Mouse (Mus musculus): ENCODE measurements around the gene Klra3. TPM values are rescaled to one million over a fixed set of nuclear protein-coding genes. Genes with fewer than 3 reads are reported as not detected.
A peak's percentile ranks its signal among the peaks of the same experiment; 100 is the strongest.
"Not testable (repeated sequence)": the region's sequence is repeated elsewhere in the genome, so short reads cannot be mapped to it uniquely, and the experiment has no call there.

The Klra3 gene
- total RNA-seq (2014; fragmentation: Nextera tagmentation), result not detected in 2 replicates
- 2.5 TPM in 1 of 2 replicates, not detected in the other for total RNA-seq (2017)

DNA sequence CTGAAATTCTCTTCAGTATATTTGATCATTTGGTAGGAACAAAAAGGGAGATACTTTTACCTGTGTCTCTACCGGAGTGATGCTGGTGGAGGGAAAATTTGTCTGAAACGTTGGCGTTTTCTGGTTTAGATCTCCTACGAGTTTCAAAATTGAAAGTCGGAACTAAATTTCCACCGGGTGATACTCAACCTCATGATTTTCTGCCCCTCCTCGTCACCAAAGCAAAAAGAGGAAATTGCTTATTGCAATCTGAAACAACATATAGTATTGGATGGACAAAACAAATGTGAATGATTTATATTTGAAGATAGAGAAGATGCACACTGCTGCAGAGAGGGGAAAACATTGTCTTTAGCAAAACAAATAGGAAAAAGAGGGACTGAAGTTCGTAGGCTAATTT lies at the start of gene Klra3:
Gene Klra3, minus strand, starts transcription at position 164 of the 400 bp plus-strand sequence.
- no peak for ATAC-seq (replicated peaks; ENCODE audit: low FRiP score, low TSS enrichment, poor library complexity, severe bottlenecking)

DNA sequence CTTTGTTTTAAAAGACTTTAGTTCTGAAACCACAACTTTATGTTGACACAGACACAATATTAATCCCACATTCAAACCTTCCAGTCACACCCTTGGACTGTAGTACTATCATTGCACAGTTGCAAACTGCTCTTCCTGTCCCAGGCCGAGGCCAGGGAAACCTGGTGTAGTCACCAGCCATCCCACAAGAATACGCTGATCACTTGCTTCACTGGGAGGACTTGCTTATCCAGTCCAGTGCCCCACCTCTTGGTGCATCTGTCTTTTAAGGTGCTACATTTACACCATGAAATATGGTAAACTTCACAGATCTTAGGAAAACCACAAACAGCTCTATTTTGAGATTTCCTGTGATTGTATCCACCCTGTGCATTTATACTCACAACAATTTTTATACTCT lies 49.4 kb upstream of the Klra3 start, which contains the start of gene Klra1:
Gene Klra1, minus strand, starts transcription at position 125 of the 400 bp plus-strand sequence.
- no peak for ATAC-seq (replicated peaks; ENCODE audit: low FRiP score, low TSS enrichment, poor library complexity, severe bottlenecking)

DNA sequence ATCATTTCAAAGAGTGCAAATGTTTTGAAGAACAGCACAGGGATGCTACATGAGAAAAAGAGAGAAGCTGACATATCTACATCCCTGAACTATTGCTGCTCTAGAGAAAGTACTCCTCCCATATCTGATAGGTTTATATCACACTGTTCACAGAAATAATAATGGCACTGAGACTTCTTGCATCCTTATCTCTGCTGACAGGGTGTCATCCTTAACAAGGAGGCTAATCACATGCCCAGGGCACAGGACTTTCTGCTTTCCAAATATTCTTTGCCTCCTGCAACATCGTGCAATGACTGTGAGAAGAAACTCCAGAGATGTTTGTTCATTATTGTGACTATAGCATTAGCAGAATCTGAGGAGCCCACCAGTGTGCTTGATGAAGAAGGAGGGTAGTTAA lies 48.4 kb upstream of the Klra3 start:
- peak; percentile 98 for ATAC-seq (replicated peaks; ENCODE audit: low FRiP score, low TSS enrichment, poor library complexity, severe bottlenecking)

DNA sequence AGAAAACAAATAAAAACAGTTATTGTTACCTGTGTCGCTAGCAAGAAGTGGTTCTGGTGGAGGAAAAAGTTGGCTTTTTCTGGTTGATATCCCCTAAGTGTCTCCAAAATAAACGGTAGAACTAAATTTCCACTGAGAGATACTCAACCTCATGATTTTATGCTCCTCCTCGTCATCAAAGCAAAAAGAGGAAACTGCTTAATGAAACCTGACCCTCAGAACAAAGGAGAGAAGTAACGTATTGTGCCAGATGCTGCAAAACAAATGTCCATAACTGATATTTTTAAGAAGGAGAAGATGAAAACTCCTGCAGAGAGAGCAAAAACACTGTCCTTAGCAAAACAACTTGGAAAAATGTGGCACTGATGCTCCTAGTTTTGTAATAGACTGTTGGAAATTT lies 45.0 kb upstream of the Klra3 start:
- ATAC-seq (replicated peaks; ENCODE audit: low FRiP score, low TSS enrichment, poor library complexity, severe bottlenecking), result no peak

DNA sequence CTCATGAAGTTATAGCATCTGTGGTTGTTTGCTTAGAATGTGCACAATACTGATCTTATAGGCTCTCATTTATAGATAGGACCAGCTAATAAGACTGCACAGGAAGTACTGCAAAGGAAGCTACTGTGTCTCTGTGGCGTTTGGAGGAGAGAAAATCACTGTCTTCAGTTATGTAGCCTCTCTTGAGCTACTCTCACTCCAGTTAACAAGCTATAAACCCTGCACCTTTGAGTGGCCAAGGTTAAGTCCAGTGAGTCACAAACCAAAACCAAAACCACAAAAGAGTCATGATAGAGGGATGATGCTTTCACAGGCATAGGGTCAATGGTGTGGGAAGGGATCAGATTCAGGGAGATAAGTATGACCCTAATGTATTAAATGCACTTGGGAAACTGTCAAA lies 8.0 kb upstream of the Klra3 start:
- ATAC-seq (replicated peaks; ENCODE audit: low FRiP score, low TSS enrichment, poor library complexity, severe bottlenecking), result not testable (repeated sequence)

DNA sequence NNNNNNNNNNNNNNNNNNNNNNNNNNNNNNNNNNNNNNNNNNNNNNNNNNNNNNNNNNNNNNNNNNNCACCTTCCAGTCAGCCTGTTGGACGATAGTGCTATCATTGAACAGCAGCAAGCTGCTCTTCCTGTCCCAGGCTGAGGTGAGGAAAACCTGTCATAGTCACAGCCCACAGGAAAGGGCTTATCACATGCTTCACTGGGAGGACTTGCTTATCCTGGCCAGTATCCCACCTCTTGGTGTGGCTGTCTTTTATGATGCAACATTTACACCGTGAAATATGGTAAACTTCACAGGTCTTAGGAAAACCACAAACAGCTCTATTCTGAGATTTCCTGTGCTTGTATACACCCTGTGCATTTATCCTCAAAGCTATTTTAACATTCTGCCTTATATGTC lies 4.6 kb upstream of the Klra3 start:
- ATAC-seq (replicated peaks; ENCODE audit: low FRiP score, low TSS enrichment, poor library complexity, severe bottlenecking), result peak; percentile 98

DNA sequence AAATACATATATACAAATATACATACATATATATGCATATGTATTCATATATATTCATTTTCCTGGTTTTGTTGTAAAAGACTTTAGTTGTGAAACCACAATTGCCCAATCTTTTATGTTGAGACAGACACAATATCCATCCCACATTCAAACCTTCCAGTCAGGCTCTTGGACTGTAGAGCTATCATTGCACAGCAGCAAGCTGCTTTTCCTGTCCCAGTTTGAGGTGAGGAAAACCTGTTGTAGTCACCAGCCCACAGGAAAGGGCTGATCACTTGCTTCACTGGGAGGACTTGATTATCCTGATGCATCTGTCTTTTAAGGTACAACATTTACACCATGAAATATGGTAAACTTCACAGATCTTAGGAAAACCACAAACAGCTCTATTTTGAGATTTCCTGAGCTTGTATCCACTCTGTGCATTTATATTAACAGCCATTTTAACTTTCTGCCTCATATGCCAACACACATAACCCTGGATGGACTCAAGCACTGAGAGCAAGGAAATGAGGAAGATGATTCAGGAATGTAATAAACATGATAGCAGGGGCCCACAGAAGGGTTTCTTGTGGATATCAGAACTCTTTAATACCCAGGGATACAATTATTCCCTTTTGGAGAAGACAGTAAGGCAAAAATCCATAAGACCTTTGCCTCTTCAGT lies 49.3 kb downstream of the Klra3 start:
- no peak for ATAC-seq (replicated peaks; ENCODE audit: low FRiP score, low TSS enrichment, poor library complexity, severe bottlenecking)

DNA sequence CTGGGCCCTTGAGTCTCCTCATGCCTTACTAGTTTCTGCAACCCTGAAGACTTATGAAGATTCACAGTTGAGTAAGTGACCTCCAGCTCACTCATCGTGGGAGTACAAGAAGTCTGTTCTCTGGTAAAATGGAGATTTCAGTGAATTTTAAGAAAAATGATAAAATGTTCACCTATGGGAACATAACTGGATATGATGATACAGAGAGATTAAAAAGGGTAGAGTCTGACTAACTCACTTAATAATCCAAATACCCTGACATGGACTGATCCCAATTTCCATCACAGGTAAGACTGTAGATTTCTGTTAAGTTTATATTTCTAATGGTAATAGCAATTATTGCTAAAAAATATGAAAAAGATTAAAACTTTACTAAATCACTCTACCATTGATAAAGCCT lies 55.5 kb downstream of the Klra3 start, which contains the start of gene Klra10:
Gene Klra10, minus strand, starts transcription at position 101 of the 400 bp plus-strand sequence.
- ATAC-seq (replicated peaks; ENCODE audit: low FRiP score, low TSS enrichment, poor library complexity, severe bottlenecking), result not testable (repeated sequence)

Other genes with a start within 250 kb of the Klra3 start
- not detected in 2 replicates for gene Klra8, start 207.7 kb downstream of the Klra3 start, total RNA-seq (2014; fragmentation: Nextera tagmentation)
- 22.4 TPM in 1 of 2 replicates, not detected in the other for gene Klra8, start 207.7 kb downstream of the Klra3 start, total RNA-seq (2017)
- 3.2 TPM in 1 of 2 replicates, not detected in the other for gene Klra9, start 144.5 kb downstream of the Klra3 start, total RNA-seq (2014; fragmentation: Nextera tagmentation)
- 0.61 and 4.1 TPM in 2 replicates for gene Klra9, start 144.5 kb downstream of the Klra3 start, total RNA-seq (2017)
- 0.82 TPM in 1 of 2 replicates, not detected in the other for gene Klra7, start 104.3 kb downstream of the Klra3 start, total RNA-seq (2014; fragmentation: Nextera tagmentation)
- 2.7 and 8.2 TPM in 2 replicates for gene Klra7, start 104.3 kb downstream of the Klra3 start, total RNA-seq (2017)
- gene Klra10, start 55.6 kb downstream of the Klra3 start, total RNA-seq (2014; fragmentation: Nextera tagmentation), result not detected in 2 replicates
- gene Klra10, start 55.6 kb downstream of the Klra3 start, total RNA-seq (2017), result 1.4 and 10.1 TPM in 2 replicates
- gene Klra1, start 49.3 kb upstream of the Klra3 start, total RNA-seq (2014; fragmentation: Nextera tagmentation), result not detected in 2 replicates
- gene Klra1, start 49.3 kb upstream of the Klra3 start, total RNA-seq (2017), result 1.6 and 1.9 TPM in 2 replicates

Data from megakaryocyte-erythroid progenitor cell, adult 5-6 weeks (primary cell).